Mouse (Mus musculus): ENCODE measurements at regions not wholly inside any gene's neighbourhood (a gene's known extent, or its start where the extent isn't known, plus 50 kb on each side); places are given as distances from the start of the nearest gene placed in this dataset.
A peak's percentile ranks its signal among the peaks of the same experiment; 100 is the strongest.

GRCm38 (mm10) chr13:101565323-101565722 is 202.7 kb downstream of the Pik3r1 start:
- no peak for ATAC-seq (ENCODE audit: low TSS enrichment)

GRCm38 (mm10) chr13:101555371-101555874 is 212.6 kb downstream of the Pik3r1 start:
- ATAC-seq (ENCODE audit: low TSS enrichment) = no peak

- ATAC-seq (ENCODE audit: low TSS enrichment) = peak; percentile 85
These were observed 214.9 kb downstream of the Pik3r1 start for GRCm38 (mm10) chr13:101553131-101553549.

- no peak for ATAC-seq (ENCODE audit: low TSS enrichment)
These were observed 215.6 kb downstream of the Pik3r1 start for GRCm38 (mm10) chr13:101552451-101552850.

GRCm38 (mm10) chr13:101551068-101551467 is 216.9 kb downstream of the Pik3r1 start:
- no peak for ATAC-seq (ENCODE audit: low TSS enrichment)

GRCm38 (mm10) chr13:101550526-101550925 is 217.5 kb downstream of the Pik3r1 start:
- no peak for ATAC-seq (ENCODE audit: low TSS enrichment)

- ATAC-seq (ENCODE audit: low TSS enrichment) = peak; percentile 76
These were observed 220.1 kb downstream of the Pik3r1 start for GRCm38 (mm10) chr13:101547887-101548286.

- no peak for ATAC-seq (ENCODE audit: low TSS enrichment)
These were observed 220.7 kb downstream of the Pik3r1 start for GRCm38 (mm10) chr13:101547365-101547764.

- 0 out of 2 replicates have a peak, but pooled peaks have one; percentile 22 for ATAC-seq (ENCODE audit: low TSS enrichment)
These were observed 222.5 kb downstream of the Pik3r1 start for GRCm38 (mm10) chr13:101545344-101546181.

- peak; percentile 77 for ATAC-seq (ENCODE audit: low TSS enrichment)
These were observed 227.4 kb downstream of the Pik3r1 start for GRCm38 (mm10) chr13:101540391-101541191.

- no peak for ATAC-seq (ENCODE audit: low TSS enrichment)
These were observed 229.9 kb downstream of the Pik3r1 start for GRCm38 (mm10) chr13:101538110-101538509.

- no peak for ATAC-seq (ENCODE audit: low TSS enrichment)
These were observed 232.0 kb downstream of the Pik3r1 start for GRCm38 (mm10) chr13:101536019-101536418.

- no peak for ATAC-seq (ENCODE audit: low TSS enrichment)
These were observed 232.6 kb downstream of the Pik3r1 start for GRCm38 (mm10) chr13:101535331-101535866.

GRCm38 (mm10) chr13:101534490-101534889 is 233.5 kb downstream of the Pik3r1 start:
- no peak for ATAC-seq (ENCODE audit: low TSS enrichment)

- ATAC-seq (ENCODE audit: low TSS enrichment) = no peak
These were observed 235.1 kb downstream of the Pik3r1 start for GRCm38 (mm10) chr13:101532913-101533312.

GRCm38 (mm10) chr13:101527691-101528090 is 240.3 kb downstream of the Pik3r1 start:
- ATAC-seq (ENCODE audit: low TSS enrichment) = no peak

GRCm38 (mm10) chr13:101524781-101525180 is 243.2 kb downstream of the Pik3r1 start:
- no peak for ATAC-seq (ENCODE audit: low TSS enrichment)

GRCm38 (mm10) chr13:101524223-101524622 is 243.8 kb downstream of the Pik3r1 start:
- ATAC-seq (ENCODE audit: low TSS enrichment) = no peak

- ATAC-seq (ENCODE audit: low TSS enrichment) = no peak
These were observed 244.5 kb downstream of the Pik3r1 start for GRCm38 (mm10) chr13:101523492-101523891.

GRCm38 (mm10) chr13:101522597-101522996 is 245.4 kb downstream of the Pik3r1 start:
- no peak for ATAC-seq (ENCODE audit: low TSS enrichment)

GRCm38 (mm10) chr13:101513354-101513753 is 254.7 kb downstream of the Pik3r1 start:
- ATAC-seq (ENCODE audit: low TSS enrichment) = no peak

GRCm38 (mm10) chr13:101509946-101510345 is 258.1 kb downstream of the Pik3r1 start:
- ATAC-seq (ENCODE audit: low TSS enrichment) = peak; percentile 51

Measured in frontal cortex, adult (tissue).